Mouse (Mus musculus): ENCODE results near the gene Gm44502. TPM values are rescaled to one million over a fixed set of nuclear protein-coding genes. Genes with fewer than 3 reads are reported as not detected.

Gm44502 gene
- total RNA-seq, 4 experiments from 2014 or later, result 0.37 TPM; not detected in 3

Other genes with a start within 250 kb of the Gm44502 start
- 10 to 100 TPM; 42.6 to 60.9 (median 54.8) TPM for gene Plxnb2, start 248.9 kb downstream of the Gm44502 start, total RNA-seq (2022)
- gene Dennd6b, start 233.2 kb downstream of the Gm44502 start, total RNA-seq (2022), result 10 to 100 TPM; 46.2 to 59.3 (median 50.7) TPM
- 100 to 1,000 TPM; 150 to 165 (median 161) TPM for gene Ppp6r2, start 218.1 kb downstream of the Gm44502 start, total RNA-seq (2022)
- gene Sbf1, start 114.4 kb downstream of the Gm44502 start, total RNA-seq (2022), result 100 to 1,000 TPM; 230 to 240 (median 238) TPM
- gene Adm2, start 107.0 kb downstream of the Gm44502 start, total RNA-seq (2022), result not detected
- gene Miox, start 95.3 kb downstream of the Gm44502 start, total RNA-seq (2022), result not detected
- 10 to 100 TPM; 15.7 to 22.6 (median 19.9) TPM for gene Lmf2, start 74.0 kb downstream of the Gm44502 start, total RNA-seq (2022)
- gene Ncaph2, start 74.0 kb downstream of the Gm44502 start, total RNA-seq (2022), result 100 to 1,000 TPM in 3 of 4 experiments, 10 to 100 TPM in 1; 98.3 to 110 (median 107) TPM
- gene Sco2, start 55.9 kb downstream of the Gm44502 start, total RNA-seq (2022), result 10 to 100 TPM; 23.2 to 28.0 (median 26.8) TPM
- 1 to 10 TPM in 2 of 4 experiments, under 1 TPM in 2; 0.57 to 1.4 (median 0.90) TPM for gene Tymp, start 52.7 kb downstream of the Gm44502 start, total RNA-seq (2022)
- 1 to 10 TPM; 1.9 to 3.8 (median 2.8) TPM for gene Odf3b, start 50.4 kb downstream of the Gm44502 start, total RNA-seq (2022)
- 1 to 10 TPM in 1 of 4 experiments, under 1 TPM in 3; 0.70 to 1.1 (median 0.87) TPM for gene Klhdc7b, start 44.8 kb downstream of the Gm44502 start, total RNA-seq (2022)
- not detected for gene Syce3, start 19.2 kb downstream of the Gm44502 start, total RNA-seq (2022)
- gene Cpt1b, start 3.8 kb downstream of the Gm44502 start, total RNA-seq (2022), result 1 to 10 TPM; 1.2 to 2.2 (median 1.5) TPM
- gene C730034F03Rik, start 107 bp downstream of the Gm44502 start, total RNA-seq (2022), result 1 to 10 TPM; 1.4 to 2.2 (median 1.5) TPM
- gene Chkb, start 212 bp upstream of the Gm44502 start, total RNA-seq (2022), result 10 to 100 TPM; 37.4 to 49.3 (median 42.9) TPM
- gene Mapk8ip2, start 24.2 kb upstream of the Gm44502 start, total RNA-seq (2022), result 100 to 1,000 TPM; 240 to 262 (median 246) TPM
- 10 to 100 TPM; 31.8 to 37.3 (median 35.9) TPM for gene Arsa, start 47.7 kb upstream of the Gm44502 start, total RNA-seq (2022)
- 100 to 1,000 TPM; 192 to 223 (median 197) TPM for gene Shank3, start 69.9 kb upstream of the Gm44502 start, total RNA-seq (2022)
- gene Acr, start 138.6 kb upstream of the Gm44502 start, total RNA-seq (2022), result 1 to 10 TPM; 1.6 to 3.5 (median 2.3) TPM
- 10 to 100 TPM; 28.8 to 35.7 (median 33.1) TPM for gene Rabl2, start 162.2 kb upstream of the Gm44502 start, total RNA-seq (2022)

Measured in left cerebral cortex, adult 8-10 months (tissue).